Mouse (Mus musculus) E14TG2a.4 (cell line): Measurements from ENCODE around the gene Tap1.

ENCODE experiments used
- CTCF ChIP-seq: conservative IDR thresholded peaks from 2 replicates; pipeline ENCODE4 v1.5.1; 2014; ENCODE audit warnings: low read length
- NANOG ChIP-seq: IDR thresholded peaks from 2 replicates; pipeline ENCODE4 v1.6.1; 2014; ENCODE audit warnings: borderline replicate concordance, low read length, mixed read lengths
- POU5F1 ChIP-seq: IDR thresholded peaks from 2 replicates; pipeline ENCODE4 v1.6.1; 2014; ENCODE audit warnings: low read length, borderline replicate concordance

GRCm38 (mm10) chr17:34144960-34145371, 42.4 kb upstream of the Tap1 start:
- no peak for TF ChIP-seq CTCF
- TF ChIP-seq POU5F1: no peak
- TF ChIP-seq NANOG: no peak
